Mouse (Mus musculus): Measurements from ENCODE around the gene E130308A19Rik. TPM values are rescaled to one million over a fixed set of nuclear protein-coding genes. Genes with fewer than 3 reads are reported as not detected.

The E130308A19Rik gene
- polyA plus RNA-seq, 1 experiment from 2014 or later = 17.7 TPM

- Histone ChIP-seq H3K4me1 (0 out of 2 replicates have a peak, but pooled peaks cover 4% of the 10 kb centered on the region), H3K4me2 (no peak overlapping the region), H3K4me3 (replicated peaks) (no peak overlapping the region), H3K9me3 (no peaks in the 10 kb centered on the region), H3K27ac (no peak overlapping the region), H3K9ac (no peak overlapping the region), H3K27me3 (replicated peaks) (no peaks in the 10 kb centered on the region), H3K36me3 (peaks cover 6% of the 10 kb centered on the region; the same call in 1 of the 2 replicates)
- 73% methylated on average over 9 of the region's 9 CpGs for WGBS
- ATAC-seq (ENCODE audit: insufficient read depth, low FRiP score, low read depth) = no peak
These were observed 130.5 kb downstream of the E130308A19Rik start for GRCm38 (mm10) chr4:59756332-59757082.

- Histone ChIP-seq H3K4me2 (no peak overlapping the region), H3K9me3 (no peaks in the 10 kb centered on the region), H3K27ac (no peak overlapping the region), H3K4me1 (0 out of 2 replicates have a peak, but pooled peaks cover 4% of the 10 kb centered on the region), H3K27me3 (replicated peaks) (no peaks in the 10 kb centered on the region), H3K4me3 (replicated peaks) (no peak overlapping the region), H3K9ac (no peak overlapping the region), H3K36me3 (peaks cover 2% of the 10 kb centered on the region; the same call in 1 of the 2 replicates)
- WGBS = 74% methylated on average over 12 of the region's 12 CpGs
- ATAC-seq (ENCODE audit: insufficient read depth, low FRiP score, low read depth) = no peak
These were observed 131.7 kb downstream of the E130308A19Rik start for GRCm38 (mm10) chr4:59757452-59758435.

GRCm38 (mm10) chr4:59760016-59760415 is 134.0 kb downstream of the E130308A19Rik start:
- no peaks in the 10 kb centered on the region for H3K9me3 ChIP-seq
- WGBS = 71% methylated on average over 4 of the region's 4 CpGs
- no peak for ATAC-seq (ENCODE audit: insufficient read depth, low FRiP score, low read depth)
- H3K4me3 ChIP-seq (replicated peaks) = no peak overlapping the region
- H3K27me3 ChIP-seq (replicated peaks) = no peaks in the 10 kb centered on the region
- no peak overlapping the region for H3K9ac ChIP-seq
- H3K27ac ChIP-seq = no peak overlapping the region
- no peak overlapping the region for H3K4me2 ChIP-seq
- no peaks in the 10 kb centered on the region for H3K36me3 ChIP-seq
- H3K4me1 ChIP-seq = peaks cover 8% of the 10 kb centered on the region

- H3K27ac ChIP-seq = no peak overlapping the region
- no peak overlapping the region for H3K4me3 ChIP-seq (replicated peaks)
- no peaks in the 10 kb centered on the region for H3K27me3 ChIP-seq (replicated peaks)
- WGBS = 48% methylated on average over 10 of the region's 10 CpGs
- no peak overlapping the region for H3K9ac ChIP-seq
- ATAC-seq (ENCODE audit: insufficient read depth, low FRiP score, low read depth) = no peak
- no peaks in the 10 kb centered on the region for H3K36me3 ChIP-seq
- no peak overlapping the region for H3K4me2 ChIP-seq
- H3K4me1 ChIP-seq = peaks cover 10% of the 10 kb centered on the region
- no peaks in the 10 kb centered on the region for H3K9me3 ChIP-seq
These were observed 134.8 kb downstream of the E130308A19Rik start for GRCm38 (mm10) chr4:59760636-59761364.

- no peak overlapping the region for H3K9ac ChIP-seq
- H3K4me2 ChIP-seq = no peak overlapping the region
- no peaks in the 10 kb centered on the region for H3K27me3 ChIP-seq (replicated peaks)
- 75% methylated on average over 4 of the region's 4 CpGs for WGBS
- no peak overlapping the region for H3K4me3 ChIP-seq (replicated peaks)
- no peak overlapping the region for H3K27ac ChIP-seq
- no peak for ATAC-seq (ENCODE audit: insufficient read depth, low FRiP score, low read depth)
- no peaks in the 10 kb centered on the region for H3K9me3 ChIP-seq
- peaks cover 10% of the 10 kb centered on the region for H3K4me1 ChIP-seq
- H3K36me3 ChIP-seq = no peaks in the 10 kb centered on the region
These were observed 135.3 kb downstream of the E130308A19Rik start for GRCm38 (mm10) chr4:59761365-59761729.

- peaks cover 10% of the 10 kb centered on the region for H3K4me1 ChIP-seq
- ATAC-seq (ENCODE audit: insufficient read depth, low FRiP score, low read depth) = no peak
- H3K27me3 ChIP-seq (replicated peaks) = no peaks in the 10 kb centered on the region
- peak overlapping the region; percentile 20; the same call in 1 of the 2 replicates for H3K4me2 ChIP-seq
- no peak overlapping the region for H3K9ac ChIP-seq
- 58% methylated on average over 7 of the region's 7 CpGs for WGBS
- no peak overlapping the region for H3K4me3 ChIP-seq (replicated peaks)
- H3K36me3 ChIP-seq = peaks cover under 1% of the 10 kb centered on the region; the same call in 1 of the 2 replicates
- H3K9me3 ChIP-seq = no peaks in the 10 kb centered on the region
- peak overlapping the region; percentile 73 for H3K27ac ChIP-seq
These were observed 138.9 kb downstream of the E130308A19Rik start for GRCm38 (mm10) chr4:59764950-59765349.

GRCm38 (mm10) chr4:59765385-59766005 is 139.5 kb downstream of the E130308A19Rik start:
- Histone ChIP-seq H3K4me3 (replicated peaks) (no peak overlapping the region), H3K27me3 (replicated peaks) (no peaks in the 10 kb centered on the region), H3K9ac (no peak overlapping the region), H3K36me3 (peaks cover 6% of the 10 kb centered on the region), H3K4me2 (peak overlapping the region; percentile 20; the same call in 1 of the 2 replicates), H3K27ac (peak overlapping the region; percentile 73), H3K4me1 (peaks cover 8% of the 10 kb centered on the region), H3K9me3 (no peaks in the 10 kb centered on the region)
- ATAC-seq (ENCODE audit: insufficient read depth, low FRiP score, low read depth) = peak; percentile 66; the same call in 1 of the 2 replicates
- WGBS = 22% methylated on average over 7 of the region's 7 CpGs

GRCm38 (mm10) chr4:59767717-59768116 is 141.7 kb downstream of the E130308A19Rik start:
- ATAC-seq (ENCODE audit: insufficient read depth, low FRiP score, low read depth) = no peak
- no peaks in the 10 kb centered on the region for H3K9me3 ChIP-seq
- WGBS = 72% methylated on average over 2 of the region's 2 CpGs
- no peak overlapping the region for H3K9ac ChIP-seq
- no peak overlapping the region for H3K4me2 ChIP-seq
- H3K36me3 ChIP-seq = peaks cover 6% of the 10 kb centered on the region
- H3K27ac ChIP-seq = no peak overlapping the region
- no peaks in the 10 kb centered on the region for H3K27me3 ChIP-seq (replicated peaks)
- H3K4me3 ChIP-seq (replicated peaks) = no peak overlapping the region
- H3K4me1 ChIP-seq = peaks cover 6% of the 10 kb centered on the region

- ATAC-seq (ENCODE audit: insufficient read depth, low FRiP score, low read depth) = no peak
- Histone ChIP-seq H3K9me3 (no peaks in the 10 kb centered on the region), H3K4me2 (no peak overlapping the region), H3K4me1 (no peaks in the 10 kb centered on the region), H3K27ac (no peak overlapping the region), H3K9ac (no peak overlapping the region), H3K27me3 (replicated peaks) (no peaks in the 10 kb centered on the region), H3K4me3 (replicated peaks) (no peak overlapping the region), H3K36me3 (peaks cover 14% of the 10 kb centered on the region)
- WGBS = 64% methylated on average over 17 of the region's 17 CpGs
These were observed 146.3 kb downstream of the E130308A19Rik start for GRCm38 (mm10) chr4:59772171-59772879.

GRCm38 (mm10) chr4:59777828-59778227 is 151.8 kb downstream of the E130308A19Rik start:
- WGBS = 79% methylated on average over 3 of the region's 3 CpGs

More at GRCm38 (mm10) chr4:59777828-59778227, 151.8 kb downstream of the E130308A19Rik start:
- Histone ChIP-seq H3K36me3 (peaks cover 8% of the 10 kb centered on the region), H3K9ac (no peak overlapping the region), H3K4me3 (replicated peaks) (no peak overlapping the region), H3K4me2 (no peak overlapping the region), H3K27ac (no peak overlapping the region), H3K4me1 (0 out of 2 replicates have a peak, but pooled peaks cover 3% of the 10 kb centered on the region), H3K9me3 (no peaks in the 10 kb centered on the region), H3K27me3 (replicated peaks) (no peaks in the 10 kb centered on the region)
- ATAC-seq (ENCODE audit: insufficient read depth, low FRiP score, low read depth) = no peak

Measured in stomach, embryonic 15.5 days (tissue).